Mouse (Mus musculus): Measurements from ENCODE around the gene Pnrc2.

The Pnrc2 gene

GRCm38 (mm10) chr4:135902606-135903242 is 29.1 kb upstream of the Pnrc2 start:
- H3K36me3 ChIP-seq (ENCODE audit: control insufficient read depth, insufficient read depth, low read length, poor library complexity, severe bottlenecking) = peaks cover 25% of the 10 kb centered on the region
- H3K27me3 ChIP-seq (ENCODE audit: control insufficient read depth, insufficient read depth, low read length, poor library complexity, severe bottlenecking) = no peaks in the 10 kb centered on the region
- peak; percentile 72 for DNase-seq (ENCODE audit: low read depth, low spot score)

- DNase-seq (ENCODE audit: low read depth, low spot score) = peak; percentile 95
- Histone ChIP-seq H3K27me3 (ENCODE audit: control insufficient read depth, insufficient read depth, low read length, poor library complexity, severe bottlenecking) (no peaks in the 10 kb centered on the region), H3K36me3 (ENCODE audit: control insufficient read depth, insufficient read depth, low read length, poor library complexity, severe bottlenecking) (peaks cover 10% of the 10 kb centered on the region)
These were observed 26.4 kb upstream of the Pnrc2 start for GRCm38 (mm10) chr4:135900008-135900407.

- peaks cover 8% of the 10 kb centered on the region for H3K36me3 ChIP-seq (ENCODE audit: control insufficient read depth, insufficient read depth, low read length, poor library complexity, severe bottlenecking)
- no peaks in the 10 kb centered on the region for H3K27me3 ChIP-seq (ENCODE audit: control insufficient read depth, insufficient read depth, low read length, poor library complexity, severe bottlenecking)
- peak; percentile 43 for DNase-seq (ENCODE audit: low read depth, low spot score)
These were observed 25.4 kb upstream of the Pnrc2 start for GRCm38 (mm10) chr4:135899050-135899448.

DNA sequence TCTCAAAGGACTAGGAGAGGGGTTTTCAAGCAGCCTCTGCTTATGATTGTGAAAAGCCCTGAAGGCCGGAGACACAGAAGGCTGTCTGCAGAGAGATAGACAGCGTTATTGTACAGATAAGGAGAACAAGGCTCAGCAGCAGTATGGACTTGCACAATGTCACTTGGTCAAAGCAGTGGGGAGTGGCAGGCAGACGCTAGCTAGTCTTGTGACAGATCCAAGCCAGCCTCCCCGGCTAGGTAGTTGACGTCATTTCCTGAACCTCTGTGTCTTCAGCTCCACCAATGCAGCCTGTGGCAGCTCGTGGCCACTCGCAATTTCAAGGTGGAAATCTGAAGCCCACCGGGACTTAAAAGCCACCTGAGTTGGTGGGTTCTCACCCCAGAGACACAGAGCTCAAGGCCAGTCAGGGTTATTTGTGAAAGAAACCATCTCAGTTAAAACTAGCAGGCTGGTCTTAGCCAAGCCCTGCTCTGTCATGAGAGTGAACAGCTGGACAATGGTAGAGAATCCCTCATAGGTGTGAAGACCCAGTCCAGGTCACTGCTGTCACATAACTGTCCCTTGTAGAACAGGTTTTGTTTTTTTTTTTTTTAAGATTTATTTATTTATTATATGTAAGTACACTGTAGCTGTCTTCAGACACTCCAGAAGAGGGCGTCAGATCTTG is 24.9 kb upstream of the Pnrc2 start:
- Histone ChIP-seq H3K36me3 (ENCODE audit: control insufficient read depth, insufficient read depth, low read length, poor library complexity, severe bottlenecking) (peaks cover 5% of the 10 kb centered on the region), H3K27me3 (ENCODE audit: control insufficient read depth, insufficient read depth, low read length, poor library complexity, severe bottlenecking) (no peaks in the 10 kb centered on the region)
- peak; percentile 95 for DNase-seq (ENCODE audit: low read depth, low spot score)

- no peaks in the 10 kb centered on the region for H3K27me3 ChIP-seq (ENCODE audit: control insufficient read depth, insufficient read depth, low read length, poor library complexity, severe bottlenecking)
- H3K36me3 ChIP-seq (ENCODE audit: control insufficient read depth, insufficient read depth, low read length, poor library complexity, severe bottlenecking) = no peaks in the 10 kb centered on the region; the same call in 1 of the 2 replicates
- peak; percentile 61 for DNase-seq (ENCODE audit: low read depth, low spot score)
These were observed 22.5 kb upstream of the Pnrc2 start for GRCm38 (mm10) chr4:135896157-135896556.

GRCm38 (mm10) chr4:135895071-135895571 is 21.5 kb upstream of the Pnrc2 start, which contains the start of gene Cnr2:
Gene Cnr2 (plus strand): TSS chr4:135895394.
- peak; percentile 74 for DNase-seq (ENCODE audit: low read depth, low spot score)
- no peaks in the 10 kb centered on the region for H3K27me3 ChIP-seq (ENCODE audit: control insufficient read depth, insufficient read depth, low read length, poor library complexity, severe bottlenecking)
- no peaks in the 10 kb centered on the region; the same call in 1 of the 2 replicates for H3K36me3 ChIP-seq (ENCODE audit: control insufficient read depth, insufficient read depth, low read length, poor library complexity, severe bottlenecking)

DNA sequence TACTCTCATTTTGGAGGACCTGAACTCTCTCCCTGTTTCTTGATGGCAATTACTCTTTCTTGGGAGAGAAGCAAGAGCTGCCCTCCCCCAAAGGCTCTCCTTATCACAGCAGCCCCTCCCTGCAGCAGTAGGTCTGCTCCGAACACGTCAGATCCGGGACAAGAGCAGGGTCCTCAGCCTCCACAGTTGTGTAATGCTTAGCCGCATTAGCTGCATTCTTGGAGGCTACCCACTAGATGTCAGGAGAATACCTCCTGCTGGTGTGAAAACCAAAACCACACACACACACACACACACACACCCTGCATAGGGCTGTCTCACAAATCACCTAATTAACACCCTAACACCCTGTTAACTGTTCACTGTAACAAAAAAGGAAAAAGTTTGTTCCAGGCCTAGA is 19.2 kb upstream of the Pnrc2 start:
- peak; percentile 65 for DNase-seq (ENCODE audit: low read depth, low spot score)
- no peaks in the 10 kb centered on the region for H3K27me3 ChIP-seq (ENCODE audit: control insufficient read depth, insufficient read depth, low read length, poor library complexity, severe bottlenecking)

DNA sequence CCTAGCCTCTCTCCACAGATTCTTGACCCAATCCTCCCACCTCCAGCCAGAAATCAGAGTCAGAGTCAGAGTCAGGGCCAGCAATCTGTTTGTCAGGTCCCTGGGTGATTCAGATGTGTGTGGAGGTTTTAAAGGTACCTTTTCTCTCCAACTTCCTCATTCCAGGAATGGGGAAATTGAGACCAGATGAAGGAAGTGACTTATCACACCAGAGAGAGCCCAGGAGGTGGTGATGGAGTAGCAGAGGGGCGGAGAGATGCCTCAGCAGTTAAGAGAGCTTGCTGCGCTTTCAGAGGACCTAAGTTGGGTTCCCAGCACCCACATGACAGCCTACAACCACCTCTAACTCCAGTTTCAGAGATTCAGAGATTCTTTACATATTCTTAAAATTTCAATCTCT is 17.9 kb upstream of the Pnrc2 start:
- H3K27me3 ChIP-seq (ENCODE audit: control insufficient read depth, insufficient read depth, low read length, poor library complexity, severe bottlenecking) = no peaks in the 10 kb centered on the region
- DNase-seq (ENCODE audit: low read depth, low spot score) = peak; percentile 50
- H3K36me3 ChIP-seq (ENCODE audit: control insufficient read depth, insufficient read depth, low read length, poor library complexity, severe bottlenecking) = no peaks in the 10 kb centered on the region; the same call in 1 of the 2 replicates

More for the DNA sequence above, 19.2 kb upstream of the Pnrc2 start:
- H3K36me3 ChIP-seq (ENCODE audit: control insufficient read depth, insufficient read depth, low read length, poor library complexity, severe bottlenecking) = no peaks in the 10 kb centered on the region; the same call in 1 of the 2 replicates

- peak; percentile 93 for DNase-seq (ENCODE audit: low read depth, low spot score)
- no peaks in the 10 kb centered on the region for H3K36me3 ChIP-seq (ENCODE audit: control insufficient read depth, insufficient read depth, low read length, poor library complexity, severe bottlenecking)
- H3K27me3 ChIP-seq (ENCODE audit: control insufficient read depth, insufficient read depth, low read length, poor library complexity, severe bottlenecking) = no peaks in the 10 kb centered on the region
These were observed 16.2 kb upstream of the Pnrc2 start for GRCm38 (mm10) chr4:135889884-135890283.

- Histone ChIP-seq H3K36me3 (ENCODE audit: control insufficient read depth, insufficient read depth, low read length, poor library complexity, severe bottlenecking) (no peaks in the 10 kb centered on the region), H3K27me3 (ENCODE audit: control insufficient read depth, insufficient read depth, low read length, poor library complexity, severe bottlenecking) (no peaks in the 10 kb centered on the region)
- DNase-seq (ENCODE audit: low read depth, low spot score) = no peak
These were observed 15.7 kb upstream of the Pnrc2 start for GRCm38 (mm10) chr4:135889146-135889883.

DNA sequence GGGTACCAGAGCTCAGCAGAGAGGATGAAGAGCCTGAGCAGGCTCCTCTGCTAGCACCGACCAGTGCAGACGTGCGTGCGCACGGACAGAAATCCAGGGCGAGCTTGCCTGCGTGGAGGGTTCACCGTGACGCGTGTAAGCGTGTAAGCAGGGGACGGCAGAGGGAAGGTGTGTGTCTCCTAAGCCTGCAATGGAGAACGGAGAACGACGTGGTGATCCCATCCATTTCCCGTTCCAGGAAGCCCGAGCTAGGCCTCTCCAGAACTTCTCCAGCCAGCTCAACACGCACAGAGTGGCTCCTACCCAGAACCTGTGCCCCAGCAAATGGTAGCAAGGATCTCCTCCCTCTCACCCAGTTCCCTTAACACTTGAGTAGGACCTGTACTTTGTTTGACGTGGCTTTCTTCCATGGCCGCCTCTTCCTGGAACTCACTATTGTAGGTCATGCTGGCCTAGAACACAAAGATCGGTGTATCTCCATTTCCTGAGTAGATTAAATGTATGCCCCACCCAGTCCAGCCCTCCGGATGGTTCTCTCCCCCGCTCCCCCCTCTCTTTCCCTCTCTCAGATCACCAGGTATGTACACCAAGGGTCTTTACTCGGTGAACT is 14.9 kb upstream of the Pnrc2 start:
- no peaks in the 10 kb centered on the region for H3K27me3 ChIP-seq (ENCODE audit: control insufficient read depth, insufficient read depth, low read length, poor library complexity, severe bottlenecking)
- H3K36me3 ChIP-seq (ENCODE audit: control insufficient read depth, insufficient read depth, low read length, poor library complexity, severe bottlenecking) = no peaks in the 10 kb centered on the region
- DNase-seq (ENCODE audit: low read depth, low spot score) = no peak

DNA sequence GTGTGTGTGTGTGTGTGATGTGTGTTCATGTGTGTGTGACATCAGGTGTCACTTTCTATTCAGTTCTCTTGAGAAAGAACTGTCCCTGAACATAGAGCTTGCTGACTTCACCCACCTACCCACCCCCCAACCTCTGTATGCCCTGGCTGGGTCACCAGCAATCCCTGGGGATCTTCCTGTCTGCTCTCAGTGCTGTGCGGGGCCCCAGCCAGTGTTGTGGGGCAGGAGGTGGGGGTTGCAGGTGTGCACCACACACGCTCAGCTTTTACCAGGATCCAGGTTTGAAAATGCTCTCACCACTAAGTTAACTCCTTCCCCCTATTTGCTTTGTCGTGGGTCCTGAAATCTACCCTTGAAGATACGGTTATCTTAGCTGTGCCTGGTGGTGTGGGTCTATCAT is 12.5 kb upstream of the Pnrc2 start:
- no peak for DNase-seq (ENCODE audit: low read depth, low spot score)
- Histone ChIP-seq H3K36me3 (ENCODE audit: control insufficient read depth, insufficient read depth, low read length, poor library complexity, severe bottlenecking) (no peaks in the 10 kb centered on the region), H3K27me3 (ENCODE audit: control insufficient read depth, insufficient read depth, low read length, poor library complexity, severe bottlenecking) (no peaks in the 10 kb centered on the region)

DNA sequence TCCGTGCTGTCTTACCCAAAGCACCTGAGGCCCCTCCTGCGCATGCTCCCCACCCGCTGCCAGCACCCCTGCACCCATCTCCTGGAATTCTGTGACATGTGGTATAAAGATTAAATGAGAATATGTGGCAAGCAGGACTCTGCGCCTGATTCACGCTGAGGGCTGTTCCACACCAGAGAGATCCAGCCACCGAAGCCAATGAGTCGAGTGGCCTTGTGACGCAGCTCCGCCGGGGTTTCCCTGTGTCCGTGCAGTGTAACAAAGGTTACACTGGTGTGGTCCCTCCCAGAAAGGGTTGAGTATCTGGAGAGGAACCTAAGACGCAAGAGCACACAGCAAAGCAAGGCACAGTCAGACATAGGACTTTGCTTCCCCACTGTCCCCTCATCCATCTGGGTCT is 12.0 kb upstream of the Pnrc2 start:
- Histone ChIP-seq H3K27me3 (ENCODE audit: control insufficient read depth, insufficient read depth, low read length, poor library complexity, severe bottlenecking) (no peaks in the 10 kb centered on the region), H3K36me3 (ENCODE audit: control insufficient read depth, insufficient read depth, low read length, poor library complexity, severe bottlenecking) (no peaks in the 10 kb centered on the region)
- peak; percentile 57 for DNase-seq (ENCODE audit: low read depth, low spot score)

GRCm38 (mm10) chr4:135884531-135884930 is 10.9 kb upstream of the Pnrc2 start:
- Histone ChIP-seq H3K27me3 (ENCODE audit: control insufficient read depth, insufficient read depth, low read length, poor library complexity, severe bottlenecking) (no peaks in the 10 kb centered on the region), H3K36me3 (ENCODE audit: control insufficient read depth, insufficient read depth, low read length, poor library complexity, severe bottlenecking) (no peaks in the 10 kb centered on the region)
- no peak for DNase-seq (ENCODE audit: low read depth, low spot score)
